Mouse (Mus musculus): ENCODE results near the gene Smim17. TPM values are rescaled to one million over a fixed set of nuclear protein-coding genes. Genes with fewer than 3 reads are reported as not detected.

Smim17 gene
- total and polyA plus RNA-seq, 3 experiments = not detected

GRCm38 (mm10) chr7:6410043-6410442, 11.5 kb downstream of the Smim17 start, which contains the start of gene Gm20715:
Gm20715 (plus strand) TSS chr7:6410277.
- in situ Hi-C loops (cut with MboI; ENCODE audit: low pct_ligation_motif_present, low pct_unique_long_range_greater_than_20kb, low sequenced_read_pairs) (no loop called here), dilution Hi-C loops (cut with MboI; ENCODE audit: extremely low pct_ligation_motif_present, extremely low pct_unique_long_range_greater_than_20kb, low sequenced_read_pairs) (no loop called here)
- no peaks in the 10 kb centered on the region for H3K4me1 ChIP-seq (ENCODE audit: control insufficient read depth in 1 of 2, insufficient read depth in 2 of 2)

GRCm38 (mm10) chr7:6414626-6415441, 16.3 kb downstream of the Smim17 start:
- DNase-seq (ENCODE audit: extremely low read depth) = no peak
- H3K4me1 ChIP-seq (ENCODE audit: control insufficient read depth in 1 of 2, insufficient read depth in 2 of 2) = no peaks in the 10 kb centered on the region
- no peak overlapping the region for H3K9ac ChIP-seq (ENCODE audit: insufficient read depth, low read depth)
- H3K4me3 ChIP-seq (replicated peaks in 1 of 3; ENCODE audit: low read depth in 2 of 3, low read length in 2 of 3, poor library complexity in 1 of 3) = no peak overlapping the region
- no peaks in the 10 kb centered on the region for H3K27me3 ChIP-seq (replicated peaks)
- in situ Hi-C loops (cut with MboI; ENCODE audit: low pct_ligation_motif_present, low pct_unique_long_range_greater_than_20kb, low sequenced_read_pairs) = no loop called here
- H3K4me2 ChIP-seq (ENCODE audit: insufficient read depth, low read depth, poor library complexity, severe bottlenecking) = no peak overlapping the region
- H3K27ac ChIP-seq (ENCODE audit: insufficient read depth, low read depth) = no peak overlapping the region
- dilution Hi-C loops (cut with MboI; ENCODE audit: extremely low pct_ligation_motif_present, extremely low pct_unique_long_range_greater_than_20kb, low sequenced_read_pairs) = no loop called here
- H3K79me2 ChIP-seq (replicated peaks; ENCODE audit: control insufficient read depth, extremely low read depth, insufficient read depth, poor library complexity, severe bottlenecking) = no peaks in the 10 kb centered on the region
- TF ChIP-seq GABPA (IDR thresholded peaks at IDR 0.05; ENCODE audit: insufficient replicate concordance, low read depth, low read length) (no peak), TCF12 (IDR thresholded peaks at IDR 0.05; ENCODE audit: low read depth, low read length) (no peak), KAT2A (IDR thresholded peaks at IDR 0.05; ENCODE audit: insufficient replicate concordance, low read length) (no peak), EP300 (IDR thresholded peaks at IDR 0.05; ENCODE audit: low read length) (no peak), MAFK (IDR thresholded peaks at IDR 0.05; ENCODE audit: insufficient replicate concordance, low read length) (no peak), PAX5 (IDR thresholded peaks at IDR 0.05; ENCODE audit: low read length) (no peak), CHD2 (IDR thresholded peaks at IDR 0.05; ENCODE audit: low read length) (no peak), POLR2AphosphoS2 (IDR thresholded peaks at IDR 0.05; ENCODE audit: low read depth, low read length) (no peak), ZMIZ1 (IDR thresholded peaks at IDR 0.05; ENCODE audit: low read depth, low read length) (no peak), SMC3 (IDR thresholded peaks at IDR 0.05; ENCODE audit: low read depth, low read length) (no peak), JUN (IDR thresholded peaks at IDR 0.05; ENCODE audit: insufficient read depth, low read depth, low read length) (no peak), MYC (IDR thresholded peaks at IDR 0.05; ENCODE audit: low read depth, low read length) (no peak), MEF2A (IDR thresholded peaks at IDR 0.05; ENCODE audit: borderline replicate concordance, low read depth, low read length) (no peak), CHD1 (IDR thresholded peaks at IDR 0.05; ENCODE audit: low read depth, low read length) (no peak), ZC3H11A (IDR thresholded peaks at IDR 0.05; ENCODE audit: low read depth, low read length) (no peak), NRF1 (IDR thresholded peaks at IDR 0.05; ENCODE audit: low read depth, low read length) (no peak), HCFC1 (IDR thresholded peaks at IDR 0.05; ENCODE audit: low read depth, low read length) (no peak), MXI1 (IDR thresholded peaks at IDR 0.05; ENCODE audit: low read depth, low read length) (no peak), RCOR1 (conservative IDR thresholded peaks at IDR 0.05; ENCODE audit: low read depth, low read length) (no peak)
- H3K9me3 ChIP-seq (replicated peaks; ENCODE audit: low read length) = peaks cover 15% of the 10 kb centered on the region
- H3K36me3 ChIP-seq (replicated peaks in 1 of 2; ENCODE audit: control insufficient read depth in 1 of 2, insufficient read depth in 1 of 2, low read length in 1 of 2) = no peaks in the 10 kb centered on the region

More at GRCm38 (mm10) chr7:6410043-6410442, 11.5 kb downstream of the Smim17 start, which contains the start of gene Gm20715:
- Histone ChIP-seq H3K27ac (ENCODE audit: insufficient read depth, low read depth) (no peak within 1 kb of the TSS), H3K4me3 (replicated peaks in 1 of 3; ENCODE audit: low read depth in 2 of 3, low read length in 2 of 3, poor library complexity in 1 of 3) (no peak within 1 kb of the TSS), H3K79me2 (replicated peaks; ENCODE audit: control insufficient read depth, extremely low read depth, insufficient read depth, poor library complexity, severe bottlenecking) (no peaks in the 10 kb centered on the region), H3K27me3 (replicated peaks) (no peaks in the 10 kb centered on the region), H3K9me3 (replicated peaks; ENCODE audit: low read length) (peaks cover 13% of the 10 kb centered on the region), H3K36me3 (replicated peaks in 1 of 2; ENCODE audit: control insufficient read depth in 1 of 2, insufficient read depth in 1 of 2, low read length in 1 of 2) (no peaks in the 10 kb centered on the region), H3K4me2 (ENCODE audit: insufficient read depth, low read depth, poor library complexity, severe bottlenecking) (no peak within 1 kb of the TSS), H3K9ac (ENCODE audit: insufficient read depth, low read depth) (no peak within 1 kb of the TSS)
- TF ChIP-seq MXI1 (IDR thresholded peaks at IDR 0.05; ENCODE audit: low read depth, low read length) = peak; percentile 100
- TF ChIP-seq POLR2AphosphoS2 (IDR thresholded peaks at IDR 0.05; ENCODE audit: low read depth, low read length) = no peak
- peak; percentile 95 for TF ChIP-seq MAX (IDR thresholded peaks at IDR 0.05; ENCODE audit: low read length)
- TF ChIP-seq UBTF (IDR thresholded peaks at IDR 0.05; ENCODE audit: low read depth, low read length) = no peak
- TF ChIP-seq IRF4 (IDR thresholded peaks at IDR 0.05; ENCODE audit: low read depth, low read length) = peak; percentile 92
- no peak for TF ChIP-seq CHD2 (IDR thresholded peaks at IDR 0.05; ENCODE audit: low read length)
- peak; percentile 100 for TF ChIP-seq SIN3A (IDR thresholded peaks at IDR 0.05; ENCODE audit: low read length)
- peak; percentile 73 for DNase-seq (ENCODE audit: extremely low read depth)

Measured in CH12.LX (cell line).